Mouse (Mus musculus) MEL (cell line): ENCODE measurements around the gene Tet3. TPM values are rescaled to one million over a fixed set of nuclear protein-coding genes. Genes with fewer than 3 reads are reported as not detected.

Experiments
- DNase-seq: peaks from one replicate; pipeline ENCODE4 v3.0.0; 2011; ENCODE audit warnings: low read depth, low spot score
- H3K27ac ChIP-seq: 2 replicates; pipeline ENCODE4 v1.5.1; 2012; ENCODE audit warnings: low read depth, mild to moderate bottlenecking, control low read depth, low read length, moderate library complexity; ENCODE audit not compliant: control insufficient read depth
- H3K27me3 ChIP-seq, 2 experiments: fragments of 150-350 bp in 1 of 2; sonication (generic) in 1 of 2; 2 replicates each; pipeline ENCODE4 v1.6.1; 2012; ENCODE audit warnings: low read length in 2 of 2, mild to moderate bottlenecking in 2 of 2, improper control_type of control experiment in 1 of 2, moderate library complexity in 1 of 2; ENCODE audit not compliant: insufficient read depth in 2 of 2, control insufficient read depth in 1 of 2
- H3K36me3 ChIP-seq, 2 experiments: 2 replicates each; pipeline ENCODE4 v1.6.1; 2012 to 2014; ENCODE audit warnings: low read length in 2 of 2, improper control_type of control experiment in 1 of 2, inconsistent platforms in 1 of 2, mild to moderate bottlenecking in 1 of 2; ENCODE audit not compliant: insufficient read depth in 2 of 2, control insufficient read depth in 1 of 2
- H3K4me1 ChIP-seq, 2 experiments: fragments of 150-350 bp in 1 of 2; sonication (generic) in 1 of 2; 2 replicates each; pipeline ENCODE4 v1.6.1; 2012; ENCODE audit warnings: low read length in 2 of 2, improper control_type of control experiment in 1 of 2, mild to moderate bottlenecking in 1 of 2; ENCODE audit not compliant: insufficient read depth in 2 of 2, control insufficient read depth in 1 of 2
- H3K4me3 ChIP-seq, 2 experiments: fragments of 150-350 bp in 1 of 2; sonication (generic) in 1 of 2; 2 replicates each; pipeline ENCODE4 v1.5.1; 2012; ENCODE audit warnings: low read depth in 2 of 2, low read length in 2 of 2, mild to moderate bottlenecking in 2 of 2, moderate library complexity in 2 of 2, control low read depth in 1 of 2, improper control_type of control experiment in 1 of 2; ENCODE audit not compliant: control insufficient read depth in 1 of 2, insufficient read depth in 1 of 2
- H3K79me2 ChIP-seq: 2 replicates; pipeline ENCODE4 v1.6.1; 2012; ENCODE audit warnings: mild to moderate bottlenecking, low read length, moderate library complexity; ENCODE audit not compliant: control insufficient read depth, poor library complexity, insufficient read depth
- H3K9ac ChIP-seq: 2 replicates; pipeline ENCODE4 v1.6.1; 2012; ENCODE audit warnings: low read depth, mild to moderate bottlenecking, control low read depth, low read length, moderate library complexity; ENCODE audit not compliant: control insufficient read depth, poor library complexity, severe bottlenecking
- H3K9me3 ChIP-seq: fragments of 150-350 bp; sonication (generic); replicated peaks from 2 replicates; pipeline ENCODE4 v1.6.1; 2012; ENCODE audit warnings: mild to moderate bottlenecking, low read length, improper control_type of control experiment, moderate library complexity; ENCODE audit not compliant: insufficient read depth
- CHD2 ChIP-seq: IDR thresholded peaks from 2 replicates; pipeline ENCODE4 v1.6.1; 2011; ENCODE audit warnings: low read length, improper control_type of control experiment
- ETS1 ChIP-seq: IDR thresholded peaks from 2 replicates; pipeline ENCODE4 v1.6.1; 2012; ENCODE audit warnings: low read depth, mild to moderate bottlenecking, inconsistent platforms, low read length, improper control_type of control experiment, moderate library complexity
- GABPA ChIP-seq: IDR thresholded peaks from 2 replicates; pipeline ENCODE4 v1.6.1; 2012; ENCODE audit warnings: low read depth, mild to moderate bottlenecking, inconsistent platforms, low read length, improper control_type of control experiment, moderate library complexity
- GATA1 ChIP-seq: IDR thresholded peaks from 2 replicates; pipeline ENCODE4 v1.6.1; 2011; ENCODE audit warnings: low read depth, low read length, improper control_type of control experiment
- HCFC1 ChIP-seq: IDR thresholded peaks from 2 replicates; pipeline ENCODE4 v1.6.1; 2012; ENCODE audit warnings: low read depth, mild to moderate bottlenecking, inconsistent platforms, low read length, improper control_type of control experiment, moderate library complexity
- KAT2A ChIP-seq: conservative IDR thresholded peaks from 2 replicates; pipeline ENCODE4 v1.6.1; 2012; ENCODE audit warnings: low read depth, low read length, improper control_type of control experiment, inconsistent platforms
- MAFK ChIP-seq: IDR thresholded peaks from 2 replicates; pipeline ENCODE4 v1.6.1; 2011; ENCODE audit warnings: low read depth, mild to moderate bottlenecking, low read length, improper control_type of control experiment, borderline replicate concordance
- POLR2AphosphoS2 ChIP-seq: IDR thresholded peaks from 2 replicates; pipeline ENCODE4 v1.6.1; 2011; ENCODE audit warnings: low read length, improper control_type of control experiment
- SIN3A ChIP-seq: IDR thresholded peaks from 2 replicates; pipeline ENCODE4 v1.6.1; 2012; ENCODE audit warnings: low read length, improper control_type of control experiment, inconsistent platforms
- TAL1 ChIP-seq: IDR thresholded peaks from 2 replicates; pipeline ENCODE4 v1.6.1; 2012; ENCODE audit warnings: mild to moderate bottlenecking, inconsistent platforms, low read length, moderate library complexity, mixed read lengths
- TCF12 ChIP-seq: IDR thresholded peaks from 2 replicates; pipeline ENCODE4 v1.6.1; 2014; ENCODE audit warnings: low read depth, mild to moderate bottlenecking, inconsistent platforms, low read length, improper control_type of control experiment, moderate library complexity
- USF1 ChIP-seq: IDR thresholded peaks from 2 replicates; pipeline ENCODE4 v1.6.1; 2014; ENCODE audit warnings: low read depth, mild to moderate bottlenecking, inconsistent platforms, low read length, improper control_type of control experiment, moderate library complexity
- ZKSCAN1 ChIP-seq: IDR thresholded peaks from 2 replicates; pipeline ENCODE4 v1.6.1; 2012; ENCODE audit warnings: low read depth, mild to moderate bottlenecking, inconsistent platforms, low read length, improper control_type of control experiment, moderate library complexity
- ZNF384 ChIP-seq: IDR thresholded peaks from 2 replicates; pipeline ENCODE4 v1.6.1; 2012; ENCODE audit warnings: low read depth, mild to moderate bottlenecking, inconsistent platforms, low read length, improper control_type of control experiment
- polyA plus RNA-seq, 2 experiments: library from polyadenylated mRNA; stranded (reverse) in 1 of 2; unstranded in 1 of 2; fragments of >175 nt in 1 of 2; fragments of >200 nt in 1 of 2; gene quantifications; 2 replicates each; pipeline versions ENCODE4 v1.2.1 to v1.2.4; 2012; ENCODE audit warnings: low replicate concordance in 2 of 2, low read depth in 1 of 2; ENCODE audit not compliant: insufficient read length in 2 of 2, insufficient read depth in 1 of 2, missing spikeins in 1 of 2
- total RNA-seq: library from RNA; depleted of rRNA; stranded (reverse); fragments of 300-350 nt; gene quantifications from 2 replicates; pipeline ENCODE4 v1.2.3, GENCODE M21; 2012

The Tet3 gene
- total and polyA plus RNA-seq, 3 experiments = 11.6 to 35.3 (median 22.9) TPM

- no peak overlapping the region for H3K9ac ChIP-seq
- DNase-seq = no peak
- H3K4me3 ChIP-seq = no peak overlapping the region
- TF ChIP-seq CHD2 (no peak), GABPA (no peak), ZNF384 (no peak), SIN3A (no peak), TAL1 (no peak), HCFC1 (no peak)
- no peaks in the 10 kb centered on the region for H3K9me3 ChIP-seq
- H3K79me2 ChIP-seq = no peaks in the 10 kb centered on the region
- H3K27me3 ChIP-seq = no peaks in the 10 kb centered on the region
- H3K36me3 ChIP-seq = no peaks in the 10 kb centered on the region
- H3K4me1 ChIP-seq = no peaks in the 10 kb centered on the region
- H3K27ac ChIP-seq = no peak overlapping the region
Measured at GRCm38 (mm10) chr6:83499078-83499477, 40.2 kb upstream of the Tet3 start.

GRCm38 (mm10) chr6:83496753-83497710, 38.1 kb upstream of the Tet3 start:
- no peaks in the 10 kb centered on the region for H3K79me2 ChIP-seq
- H3K9ac ChIP-seq = no peak overlapping the region
- no peaks in the 10 kb centered on the region for H3K27me3 ChIP-seq
- TF ChIP-seq KAT2A (no peak), TCF12 (no peak), GATA1 (no peak), TAL1 (no peak), ETS1 (no peak), POLR2AphosphoS2 (no peak), ZKSCAN1 (no peak), GABPA (no peak), USF1 (no peak), MAFK (no peak)
- no peaks in the 10 kb centered on the region; a peak in 1 of 4 replicates for H3K36me3 ChIP-seq
- no peak for DNase-seq
- H3K27ac ChIP-seq = no peak overlapping the region
- H3K9me3 ChIP-seq = no peaks in the 10 kb centered on the region
- no peaks in the 10 kb centered on the region for H3K4me1 ChIP-seq
- no peak overlapping the region for H3K4me3 ChIP-seq
